In the genomic region with DNA sequence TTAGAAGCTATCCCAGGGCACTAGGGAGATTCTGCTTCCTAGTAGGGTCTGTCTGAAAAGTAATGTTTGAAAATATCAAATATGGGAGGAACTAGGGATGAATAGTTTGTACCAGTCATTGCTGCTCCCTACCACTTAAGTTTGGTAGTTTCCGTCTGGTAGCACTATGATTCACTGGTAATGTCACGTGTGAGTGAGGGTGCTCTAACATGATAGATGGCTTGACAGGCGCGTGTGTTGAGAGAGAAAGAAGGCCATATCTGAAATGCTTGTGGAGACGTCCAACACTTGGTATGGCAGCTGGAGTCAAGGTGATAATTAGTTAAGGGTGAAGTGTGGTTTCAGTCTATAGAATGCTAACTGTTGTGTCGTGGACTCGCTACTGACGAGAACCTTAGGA, we compare ENCODE assay signal across 8 mouse cellular contexts. TPM values are rescaled to one million over a fixed set of nuclear protein-coding genes. Genes with fewer than 3 reads are reported as not detected.
A peak's percentile ranks its signal among the peaks of the same experiment; 100 is the strongest.
DNase-seq lines count a peak whose midpoint lies in the region; ATAC-seq lines count a peak whose summit lies in the region.

No protein-coding gene starts in this region.

- peak; percentile 83 for DNase-seq in heart, adult 11 months
- no peak for DNase-seq in heart, postnatal 14 days
- peak; percentile 74 for DNase-seq in NIH3T3 (ENCODE audit: low read depth)
- no peak for DNase-seq in cerebellum, adult 8-10 months
- no peak for DNase-seq in gastrocnemius, postnatal 4 days (ENCODE audit: low spot score in 2 of 2)
- no peak for DNase-seq in kidney, adult 11 months

- intact Hi-C loops in heart, postnatal 14 days (cut with DNase I): no loop called here

- peak; percentile 10 to 27; a peak in 1 of 4 replicates for ATAC-seq in hematopoietic stem cell, adult 5-6 weeks (replicated peaks in 1 of 2; ENCODE audit: insufficient read depth in 1 of 2, low FRiP score in 2 of 2, low TSS enrichment in 1 of 2, low read depth in 1 of 2, poor library complexity in 2 of 2, severe bottlenecking in 2 of 2)
- peak; percentile 14 for ATAC-seq in megakaryocyte, adult 5-6 weeks (ENCODE audit: poor library complexity, severe bottlenecking)

RNA-seq across cellular contexts. Expression of gene Rab3gap2, which starts 1.2 kb away (rescaled TPM):
- total RNA-seq in heart, postnatal 14 days (2021): 10 to 100 TPM; 21.4 to 22.0 TPM
- 49.9 and 50.2 TPM in 2 replicates for total RNA-seq in hematopoietic stem cell, adult 5-6 weeks (2017)
- total RNA-seq in megakaryocyte, adult 5-6 weeks (2015): 20.0 and 20.6 TPM in 2 replicates
- 25.7 and 29.1 TPM in 2 replicates for total RNA-seq in megakaryocyte, adult 5-6 weeks (2017)
- total RNA-seq in gastrocnemius, postnatal 4 days (2021): 10 to 100 TPM; 29.3 to 30.3 TPM

Comparison
In these comparisons a context has a peak if more than half of its experiments do, and no peak if none do; other contexts are left out.
1. DNase-seq: peak in heart, adult 11 months (single experiment) and NIH3T3 (single experiment); none in heart, postnatal 14 days (0 of 2), cerebellum, adult 8-10 months (single experiment), gastrocnemius, postnatal 4 days (0 of 2) and kidney, adult 11 months (single experiment).